Mouse (Mus musculus) right cerebral cortex, postnatal 25 days (tissue): ENCODE results near the gene Oxt.
"Not testable (repeated sequence)": the region's sequence is repeated elsewhere in the genome, so short reads cannot be mapped to it uniquely, and the experiment has no call there.

Source experiments
- DNase-seq: peaks from one replicate; pipeline ENCODE4 v3.0.0; 2022

Oxt gene

GRCm38 (mm10) chr2:130575873-130576272 is at the start of gene Oxt:
Oxt (plus strand) TSS chr2:130576173.
- no peak for DNase-seq

DNA sequence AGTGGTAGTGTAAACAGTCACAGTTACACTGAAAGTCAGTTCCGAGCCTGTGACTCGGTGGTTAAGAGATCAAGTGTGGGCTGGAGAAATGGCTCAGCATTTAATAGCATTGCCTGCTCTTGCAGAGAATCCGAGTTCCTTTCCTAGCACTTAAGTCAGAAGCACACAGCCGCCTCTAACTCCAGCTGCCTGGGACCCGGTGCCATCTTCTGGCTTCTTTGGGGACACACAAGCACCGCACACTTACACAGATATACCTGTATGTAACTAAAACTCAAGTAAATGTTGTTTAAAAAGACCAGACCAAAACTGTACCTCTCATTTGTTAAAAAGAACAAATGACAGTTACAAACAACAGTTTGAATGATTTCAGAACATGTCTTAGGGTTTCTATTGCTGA is 47.5 kb upstream of the Oxt start:
- no peak for DNase-seq

- no peak for DNase-seq
Observed at GRCm38 (mm10) chr2:130529290-130529689, 46.7 kb upstream of the Oxt start.

GRCm38 (mm10) chr2:130529925-130530324 is 46.0 kb upstream of the Oxt start:
- no peak for DNase-seq

DNA sequence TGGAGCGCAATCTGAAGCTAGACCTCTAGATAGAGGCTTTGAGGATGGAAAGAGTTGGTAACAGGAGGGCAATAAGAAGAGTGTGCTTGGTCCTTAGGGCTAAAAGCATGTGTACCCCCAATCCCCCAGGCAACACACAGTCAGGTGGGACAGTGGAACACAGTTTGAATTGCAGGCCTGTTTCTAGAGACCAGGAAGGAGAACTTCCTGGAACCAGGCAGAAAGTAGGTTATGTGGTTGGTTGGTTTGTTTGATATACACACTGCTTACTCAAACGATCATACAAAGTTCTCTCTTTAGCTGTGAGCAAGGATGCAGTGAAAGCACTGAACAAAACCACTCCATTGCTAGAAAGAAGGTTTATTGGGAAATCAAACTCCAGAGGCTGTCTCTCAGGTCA is 43.8 kb upstream of the Oxt start:
- DNase-seq, result no peak

DNA sequence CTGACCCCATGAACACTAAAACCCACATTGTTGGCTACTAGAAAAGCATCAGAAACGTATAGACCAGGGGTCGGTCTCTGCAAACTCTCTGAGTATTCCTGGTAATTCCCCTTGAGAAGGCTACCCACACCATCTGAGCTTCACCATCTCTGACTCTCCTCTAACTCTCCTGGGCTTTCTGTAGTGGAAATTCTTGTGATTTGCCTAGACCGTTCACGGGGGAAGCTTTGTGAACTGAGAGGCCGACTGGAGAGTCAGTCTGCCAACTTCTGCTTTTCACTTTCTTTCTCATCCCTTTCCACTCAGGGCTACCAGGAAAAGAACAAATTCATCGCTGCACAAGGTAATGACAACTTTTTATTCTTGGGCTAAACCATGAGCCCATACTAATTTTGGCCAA is 41.0 kb upstream of the Oxt start:
- no peak for DNase-seq

- no peak for DNase-seq
Observed at GRCm38 (mm10) chr2:130536890-130537289, 39.1 kb upstream of the Oxt start.

DNA sequence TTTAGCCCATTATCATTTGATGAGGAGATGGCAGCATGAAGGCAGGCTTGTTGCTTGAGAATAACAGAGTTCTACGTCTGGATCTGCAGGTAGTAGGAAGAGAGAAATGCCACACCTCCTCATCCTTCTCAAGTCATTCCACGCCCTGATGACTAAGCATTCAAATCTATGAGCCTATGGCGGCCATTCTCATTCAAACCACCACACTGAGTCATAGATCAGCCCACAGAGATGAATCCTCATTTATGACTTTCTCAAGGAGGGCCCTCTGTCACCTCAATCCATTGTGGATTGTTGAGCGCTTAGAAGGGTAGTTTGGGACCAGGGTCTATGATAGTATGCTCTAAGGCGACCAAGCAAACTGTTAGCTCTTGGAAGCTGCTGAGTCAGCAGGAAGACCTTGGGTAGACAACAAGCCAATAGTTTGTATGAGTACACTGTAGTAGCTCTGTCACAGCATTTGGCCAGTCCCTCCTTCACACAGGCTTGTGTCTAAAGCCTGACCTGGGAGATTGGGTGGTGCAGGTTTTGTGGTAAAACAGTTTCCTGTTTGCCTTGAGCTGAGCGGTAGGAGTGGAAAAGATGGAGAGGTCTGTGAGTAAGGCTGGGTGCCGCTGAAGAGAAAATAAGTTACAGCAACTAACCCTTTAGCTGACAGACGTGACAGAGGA is 37.0 kb upstream of the Oxt start:
- DNase-seq, result no peak

GRCm38 (mm10) chr2:130540266-130540665 is 35.7 kb upstream of the Oxt start:
- no peak for DNase-seq

DNA sequence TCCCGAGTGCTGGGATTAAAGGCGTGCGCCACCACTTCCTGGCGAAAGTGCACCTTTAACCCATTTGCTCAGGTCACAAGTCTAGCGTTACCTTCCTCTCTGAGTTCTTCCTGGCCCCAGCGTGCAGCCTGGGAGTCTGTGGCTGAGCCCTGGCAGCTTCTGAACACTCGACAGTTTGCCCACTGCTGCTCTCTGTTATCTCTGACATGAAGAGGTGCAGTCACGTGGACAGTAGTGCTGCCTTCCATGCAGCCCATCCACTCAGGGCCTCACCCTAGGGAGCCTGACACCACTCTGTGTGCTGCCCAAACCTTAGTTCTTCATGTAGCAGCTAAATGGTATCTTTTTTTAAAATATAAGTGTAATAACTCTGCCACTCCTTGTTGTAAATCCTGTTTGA is 29.0 kb upstream of the Oxt start:
- DNase-seq, result no peak

DNA sequence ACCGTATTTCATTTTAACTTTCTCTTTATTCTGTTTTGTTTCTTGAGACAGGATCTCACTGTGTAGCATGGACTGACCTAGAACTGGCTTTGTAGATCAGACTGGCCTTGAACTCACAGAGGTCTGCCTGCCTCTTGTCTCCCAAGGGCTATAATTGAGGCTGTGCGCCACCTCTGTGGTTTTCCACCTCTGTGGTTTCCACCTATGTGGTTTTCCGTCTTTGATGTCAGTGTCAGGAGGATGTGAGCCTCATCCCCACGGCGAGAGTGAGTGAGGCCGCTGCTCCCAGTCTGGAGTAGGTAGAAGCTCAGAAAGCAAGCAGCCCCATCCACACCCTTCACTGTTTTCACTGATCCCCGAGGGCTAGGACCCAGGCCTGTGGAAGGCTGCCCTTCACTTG is 21.1 kb upstream of the Oxt start:
- DNase-seq, result no peak

DNA sequence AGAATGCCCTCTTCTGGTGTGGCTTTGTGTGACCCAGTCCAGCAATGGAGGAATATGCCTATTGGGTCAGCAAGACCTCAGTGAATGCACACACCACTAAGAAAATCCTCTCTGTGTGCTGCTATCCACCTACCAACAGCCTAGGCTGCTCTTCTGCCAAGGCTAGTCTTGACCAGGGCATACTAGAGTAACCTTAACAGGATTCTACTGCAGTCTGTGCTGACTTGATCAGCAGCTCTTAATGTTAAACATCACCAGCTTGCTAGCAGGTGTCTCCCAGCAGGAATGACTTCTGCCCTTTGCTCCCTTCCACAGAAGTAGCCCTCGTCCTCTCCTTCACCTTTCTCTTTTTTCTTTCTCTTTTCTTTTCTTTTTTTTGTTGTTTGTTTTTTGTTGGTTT is 19.7 kb upstream of the Oxt start:
- DNase-seq, result no peak

DNA sequence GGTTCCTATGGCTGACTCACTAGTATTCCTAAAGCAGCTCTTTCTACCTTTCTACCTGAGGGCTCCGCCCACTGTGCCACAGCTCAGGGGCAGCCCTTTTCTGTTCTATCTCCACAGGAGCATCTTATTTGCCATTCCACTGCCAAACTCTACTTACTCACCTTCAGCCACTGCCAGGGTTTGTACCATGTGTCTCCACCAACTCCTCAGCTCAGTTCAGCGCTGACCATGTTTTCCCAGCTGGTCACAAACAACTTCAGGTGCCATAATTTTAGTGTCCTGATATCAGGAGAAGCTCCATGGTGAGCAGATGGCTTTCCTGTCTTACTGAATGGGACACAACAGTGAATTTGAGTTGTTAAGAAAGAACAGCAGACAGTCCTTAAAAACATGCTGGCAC is 18.5 kb upstream of the Oxt start:
- no peak for DNase-seq

DNA sequence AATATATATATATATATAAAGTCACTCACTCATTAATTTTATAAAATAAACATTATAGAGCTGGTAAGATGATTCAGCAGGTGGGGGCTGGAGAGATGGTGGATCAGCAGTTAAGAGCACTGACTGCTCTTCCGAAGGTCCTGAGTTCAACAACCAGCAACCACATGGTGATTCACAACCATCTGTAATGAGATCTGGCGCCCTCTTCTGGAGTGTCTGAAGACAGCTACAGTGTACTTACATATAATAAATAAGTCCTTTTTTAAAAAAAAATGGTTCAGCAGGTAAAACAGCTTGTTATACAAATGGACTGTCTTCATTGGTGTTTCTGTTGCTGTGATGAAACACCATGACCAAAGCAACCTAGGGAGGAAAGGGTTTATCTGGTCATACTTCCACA is 18.0 kb upstream of the Oxt start:
- no peak for DNase-seq

DNA sequence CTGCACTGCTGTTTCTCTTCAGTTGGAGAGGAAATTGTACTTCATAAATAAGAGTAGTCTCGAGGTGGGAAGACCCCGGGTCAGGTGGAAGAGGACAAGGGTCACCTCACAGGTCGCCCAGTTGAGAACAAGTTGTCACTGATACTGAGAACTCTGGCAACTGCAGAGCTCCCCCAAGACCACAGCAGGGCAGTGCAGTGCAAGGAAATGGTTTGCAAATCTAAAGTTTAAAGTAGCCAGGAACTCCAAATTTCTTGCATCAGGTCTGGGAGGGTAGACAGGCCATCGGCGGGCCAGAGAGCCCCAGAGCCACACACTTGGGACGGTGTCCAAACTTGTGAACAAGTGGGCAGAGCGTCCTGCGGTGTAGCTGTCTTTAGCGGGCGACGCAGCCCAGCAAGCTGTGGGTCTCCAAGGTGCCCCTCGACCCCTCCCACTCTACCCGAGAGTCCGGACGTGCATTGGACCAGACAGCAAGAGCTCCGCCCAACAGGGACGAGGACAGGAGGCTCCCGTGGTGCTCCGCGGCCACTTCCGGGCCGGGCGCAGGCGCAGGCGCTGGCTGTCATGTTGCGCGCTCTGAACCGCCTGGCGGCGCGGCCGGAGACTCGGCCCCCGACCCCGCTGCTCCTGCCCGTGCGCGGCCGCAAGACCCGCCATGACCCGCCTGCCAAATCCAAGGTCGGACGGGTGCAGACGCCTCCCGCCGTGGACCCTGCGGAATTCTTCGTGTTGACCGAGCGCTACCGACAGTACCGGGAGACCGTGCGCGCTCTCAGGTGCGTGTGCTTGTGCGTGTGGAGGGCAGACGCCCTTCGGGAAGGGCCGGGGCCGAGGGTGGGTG is 12.5 kb upstream of the Oxt start, which contains the start of gene Mrps26:
Mrps26 (plus strand) TSS at position 531 of the 844 bp plus-strand sequence.
- peak; percentile 94 for DNase-seq

DNA sequence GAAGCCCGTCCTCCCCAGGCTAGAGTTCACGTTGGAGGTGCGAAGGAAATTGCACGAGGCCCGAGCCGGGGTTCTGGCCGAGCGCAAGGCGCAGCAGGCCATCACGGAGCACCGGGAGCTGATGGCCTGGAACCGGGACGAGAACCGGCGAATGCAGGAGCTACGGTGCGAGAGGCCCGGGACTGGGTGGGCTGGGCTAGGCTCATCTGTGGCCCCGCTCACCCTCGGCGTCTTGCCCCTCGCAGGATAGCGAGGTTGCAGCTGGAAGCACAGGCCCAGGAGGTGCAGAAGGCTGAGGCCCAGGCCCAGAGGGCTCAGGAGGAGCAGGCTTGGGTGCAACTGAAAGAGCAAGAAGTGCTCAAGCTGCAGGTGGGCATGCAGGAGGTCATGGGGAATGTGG is 11.9 kb upstream of the Oxt start:
- peak; percentile 37 for DNase-seq

GRCm38 (mm10) chr2:130564983-130565382 is 11.0 kb upstream of the Oxt start:
- no peak for DNase-seq

DNA sequence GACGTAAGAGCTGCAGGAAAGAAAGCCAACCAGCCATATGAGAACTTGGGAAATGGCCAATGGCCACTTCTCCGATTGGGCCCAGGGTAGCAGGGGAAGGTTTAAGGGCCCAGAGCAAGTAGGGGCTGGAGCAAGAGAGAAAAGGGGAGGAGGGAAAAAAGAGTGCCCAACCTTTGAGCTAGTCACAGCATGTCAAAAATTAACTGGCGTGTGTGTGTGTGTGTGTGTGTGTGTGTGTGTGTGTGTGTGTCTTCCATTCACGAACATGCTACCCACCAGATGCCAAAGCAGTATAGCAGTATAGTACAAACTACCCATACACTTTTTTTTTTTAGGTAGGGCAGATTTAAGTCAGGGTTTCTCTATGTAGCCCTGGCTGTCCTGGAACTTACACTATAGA is 7.1 kb upstream of the Oxt start:
- no peak for DNase-seq

- DNase-seq, result no peak
Observed at GRCm38 (mm10) chr2:130569926-130570325, 6.0 kb upstream of the Oxt start.

DNA sequence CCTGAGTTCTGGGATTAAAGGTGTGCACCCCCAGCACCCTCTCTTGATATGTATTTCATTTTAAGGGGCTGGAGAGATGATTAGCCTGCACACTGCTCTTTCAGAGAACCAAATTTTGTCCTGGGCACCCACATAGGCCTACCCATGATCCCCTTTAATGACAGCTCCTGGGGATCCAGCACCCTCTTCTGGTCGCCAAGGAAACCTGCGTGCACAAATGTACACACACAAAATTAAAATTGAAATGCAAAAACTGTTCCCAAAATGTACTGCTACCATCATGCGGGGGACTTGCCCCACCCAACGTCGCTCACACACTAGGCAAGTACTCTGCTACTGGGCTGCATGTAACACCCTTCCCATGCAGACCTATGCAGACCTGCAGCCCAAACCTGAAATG is 1.0 kb upstream of the Oxt start:
- DNase-seq, result no peak

GRCm38 (mm10) chr2:130576564-130576963 is 591 bp downstream of the Oxt start:
- not testable (repeated sequence) for DNase-seq

DNA sequence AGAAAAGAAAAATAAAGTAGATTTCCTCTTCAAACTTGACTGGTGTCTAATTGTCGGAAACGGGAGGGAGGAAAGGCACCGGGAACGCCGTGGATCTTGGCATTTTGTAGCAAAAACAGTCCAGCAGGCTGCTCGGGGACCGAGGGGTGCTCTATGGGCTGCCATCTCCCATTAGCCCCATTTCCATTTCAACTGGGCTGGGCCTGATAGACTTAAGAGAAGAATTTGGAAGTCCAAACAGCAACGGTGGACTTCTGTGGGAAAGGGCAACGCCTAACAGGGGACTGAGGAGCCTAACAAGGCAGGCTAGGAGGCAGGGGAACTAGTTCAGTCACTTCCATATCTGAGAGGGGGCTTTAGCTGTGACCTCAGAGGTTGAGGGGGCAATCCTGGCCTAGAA is 1.0 kb downstream of the Oxt start:
- no peak for DNase-seq

DNA sequence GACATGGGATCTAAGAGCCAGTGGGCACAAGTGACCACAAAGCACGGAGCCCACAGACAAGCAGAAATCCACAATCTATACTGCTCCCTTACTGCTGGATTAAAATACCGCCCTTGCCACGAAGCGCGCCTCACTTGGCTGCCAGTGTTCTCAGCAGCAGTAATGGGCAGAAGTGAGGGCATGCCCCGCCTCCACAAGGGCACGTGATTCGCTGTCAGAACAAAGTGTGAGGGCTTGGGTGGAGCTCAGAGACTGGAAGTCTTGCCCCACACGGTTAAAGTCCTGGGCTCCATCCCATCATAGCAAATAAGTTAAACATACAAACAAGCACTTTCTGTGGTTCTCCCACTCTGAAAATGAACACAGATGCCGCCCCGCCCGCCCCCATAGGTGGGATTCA is 1.7 kb downstream of the Oxt start:
- DNase-seq, result no peak

- DNase-seq, result peak; percentile 50
Observed at GRCm38 (mm10) chr2:130578148-130578547, 2.2 kb downstream of the Oxt start.

DNA sequence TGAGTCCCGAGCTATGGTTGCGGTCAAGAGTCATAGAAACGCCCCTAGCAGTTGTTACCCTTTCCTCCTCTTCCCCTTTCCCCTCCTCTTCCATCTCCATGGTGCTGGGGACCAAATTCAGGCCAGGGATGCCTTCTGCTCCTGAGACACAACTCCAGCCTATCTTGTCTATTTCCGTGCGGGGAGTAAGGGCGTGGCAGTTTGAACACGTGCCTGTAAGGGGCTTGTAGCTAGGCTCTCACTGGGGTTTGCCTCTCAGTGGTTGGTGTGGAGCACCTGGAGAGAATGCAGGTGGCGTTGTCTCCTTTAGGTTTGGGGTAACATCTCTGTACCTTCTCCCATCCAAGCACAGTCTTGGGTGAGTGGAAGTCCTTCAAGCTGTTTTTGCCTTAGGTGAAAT is 3.8 kb downstream of the Oxt start:
- no peak for DNase-seq
